Mouse (Mus musculus) embryonic fibroblast, embryonic 13.5 days (primary cell): Measurements from ENCODE around the gene Scn10a.

Experiments
- CTCF ChIP-seq: IDR thresholded peaks from 2 replicates; pipeline ENCODE4 v1.5.1; 2011; ENCODE audit warnings: mild to moderate bottlenecking, control low read depth, low read length, moderate library complexity, borderline replicate concordance; ENCODE audit not compliant: insufficient read depth
- POLR2A ChIP-seq: IDR thresholded peaks from 2 replicates; pipeline ENCODE4 v1.6.1; 2011; ENCODE audit warnings: low read depth, mild to moderate bottlenecking, control low read depth, low read length, moderate library complexity

DNA sequence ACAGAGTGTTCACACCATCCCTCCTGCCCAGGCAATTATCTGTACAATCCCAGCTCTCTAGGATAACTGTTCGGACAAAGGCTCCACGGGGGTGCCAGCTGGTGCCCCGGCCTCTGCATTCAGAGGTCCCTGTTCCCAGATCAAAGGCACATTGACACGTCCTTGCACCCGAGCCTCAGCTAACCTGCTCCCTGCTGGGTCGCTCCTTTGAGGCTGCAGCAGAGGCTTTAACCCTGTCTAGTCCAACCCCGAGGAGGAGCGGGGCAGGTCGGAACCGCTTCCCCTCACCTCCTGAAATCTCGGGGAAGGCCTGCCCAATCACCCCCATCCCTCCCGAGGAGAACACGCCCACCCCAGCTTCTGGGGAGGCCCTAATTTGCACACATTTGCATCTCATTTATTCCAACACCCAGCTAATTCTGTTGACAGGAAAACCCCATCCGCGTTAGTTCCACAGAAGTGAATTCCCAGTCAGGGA lies 147.7 kb downstream of the Scn10a start:
- TF ChIP-seq POLR2A (no peak), CTCF (no peak)
